Mouse (Mus musculus) left cerebral cortex, adult 18-20 months (tissue): ENCODE measurements around the gene Rbms1. TPM values are rescaled to one million over a fixed set of nuclear protein-coding genes. Genes with fewer than 3 reads are reported as not detected.

Experiments used
- DNase-seq, 2 experiments: peaks; one replicate each; pipeline ENCODE4 v3.0.0; 2021 to 2022; ENCODE audit warnings: low spot score in 2 of 2, mixed read lengths in 1 of 2
- total RNA-seq, 2 experiments: library from RNA; stranded (reverse); gene quantifications; 2 replicates each; pipeline ENCODE4 v1.2.3; 2021

Rbms1 gene
- total RNA-seq, 2 experiments from 2014 or later = 17.9 to 20.3 TPM

GRCm38 (mm10) chr2:60786289-60786688, 176.7 kb downstream of the Rbms1 start:
- peak in 1 of 2 experiments; percentile 13 for DNase-seq

DNA sequence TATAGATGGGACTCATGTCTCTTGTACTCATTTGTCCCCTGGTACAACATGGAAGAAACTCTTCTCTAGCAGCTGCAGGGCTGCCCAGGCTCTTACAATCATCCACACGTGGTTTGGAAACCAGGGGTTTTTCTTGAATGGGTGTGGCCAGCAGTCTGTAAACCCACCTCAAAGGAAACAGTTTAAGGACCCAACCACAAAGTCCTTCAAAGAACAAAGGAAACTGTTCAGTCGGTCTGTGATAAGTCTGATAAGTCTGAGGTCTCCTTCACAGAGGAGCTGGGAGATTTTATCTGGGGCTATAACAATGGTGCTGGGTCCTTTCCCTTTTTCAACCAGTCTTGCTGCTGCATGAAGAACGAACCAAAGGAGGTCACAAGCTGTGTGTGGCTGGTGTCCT, 188.5 kb downstream of the Rbms1 start:
- DNase-seq = no peak

- no peak for DNase-seq
Measured at GRCm38 (mm10) chr2:60773592-60773991, 189.4 kb downstream of the Rbms1 start.

DNA sequence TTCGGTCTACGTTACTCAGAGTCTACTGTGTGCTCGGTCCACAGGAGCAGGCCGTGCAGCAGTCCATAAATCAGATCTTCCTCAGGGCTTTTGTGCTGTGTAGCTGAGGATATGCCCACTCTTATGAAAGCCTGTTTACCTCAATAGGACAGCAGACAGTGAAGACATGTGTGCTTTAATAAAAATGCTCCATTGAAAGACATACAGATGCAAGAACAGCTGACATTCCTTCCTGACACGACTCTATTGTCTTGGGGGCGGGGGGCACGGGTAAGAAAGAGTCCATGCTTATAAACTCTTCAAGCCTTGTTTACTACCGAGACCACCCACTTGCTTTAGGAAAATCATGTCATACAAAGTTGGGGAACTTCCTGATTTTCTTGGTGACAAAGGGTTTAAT, 196.6 kb downstream of the Rbms1 start:
- DNase-seq = no peak

GRCm38 (mm10) chr2:60756218-60756617, 206.8 kb downstream of the Rbms1 start:
- no peak for DNase-seq

DNA sequence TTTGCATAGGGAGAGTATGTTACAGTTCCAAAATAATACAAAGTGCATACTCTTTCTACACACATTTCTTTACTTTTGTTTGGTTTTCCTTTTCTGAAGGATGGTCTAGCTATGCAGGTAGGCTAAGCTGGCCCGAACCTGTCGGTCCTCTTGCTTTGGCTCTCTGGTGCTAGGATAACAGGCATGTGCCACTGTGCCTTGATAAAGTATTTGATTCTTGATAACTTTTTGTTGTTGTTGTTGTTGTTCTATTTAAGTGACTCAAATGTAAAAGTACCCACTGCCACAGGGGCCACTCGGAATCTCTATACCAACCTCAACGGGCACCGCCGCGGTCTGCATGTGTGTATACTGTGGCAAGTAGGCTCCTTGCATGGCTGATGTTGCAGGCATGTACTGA, 207.9 kb downstream of the Rbms1 start:
- no peak for DNase-seq

- no peak for DNase-seq
Measured at GRCm38 (mm10) chr2:60751274-60751673, 211.7 kb downstream of the Rbms1 start.

DNA sequence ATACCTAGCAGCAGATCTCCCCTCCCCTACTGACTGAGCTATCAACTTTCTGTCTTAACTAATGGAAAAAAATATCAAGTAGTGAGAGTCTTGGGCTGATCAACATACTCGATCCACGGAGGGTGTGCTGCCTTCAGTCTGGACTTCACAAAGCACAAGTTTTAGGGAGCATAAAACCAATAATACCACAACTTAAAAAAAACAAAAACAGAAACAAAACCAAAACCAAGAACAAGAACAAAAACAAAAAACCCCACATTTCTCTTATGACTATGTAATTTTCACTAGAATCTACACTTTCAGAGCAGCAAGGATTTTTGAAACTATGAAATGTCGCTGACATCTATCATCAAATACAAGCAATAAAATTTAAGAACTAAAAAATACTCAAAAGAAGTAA, 212.4 kb downstream of the Rbms1 start:
- DNase-seq = no peak

DNA sequence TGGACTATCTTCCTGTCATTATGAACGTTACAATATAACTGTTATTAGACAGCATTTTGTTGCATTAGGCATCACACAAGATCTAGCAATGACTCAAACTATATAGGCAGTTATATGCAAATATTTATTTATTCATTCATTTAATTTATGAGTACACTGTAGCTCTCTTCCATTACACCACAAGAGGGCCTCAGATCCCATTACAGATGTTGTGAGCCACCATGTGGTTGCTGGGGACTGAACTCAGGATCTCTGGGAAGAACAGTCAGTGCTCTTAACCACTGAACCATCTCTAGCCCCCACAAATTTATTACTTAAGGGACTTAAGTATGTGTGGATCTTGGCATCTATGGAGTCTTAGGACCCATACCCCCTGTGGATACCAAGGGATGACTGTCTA, 214.4 kb downstream of the Rbms1 start:
- DNase-seq = no peak

DNA sequence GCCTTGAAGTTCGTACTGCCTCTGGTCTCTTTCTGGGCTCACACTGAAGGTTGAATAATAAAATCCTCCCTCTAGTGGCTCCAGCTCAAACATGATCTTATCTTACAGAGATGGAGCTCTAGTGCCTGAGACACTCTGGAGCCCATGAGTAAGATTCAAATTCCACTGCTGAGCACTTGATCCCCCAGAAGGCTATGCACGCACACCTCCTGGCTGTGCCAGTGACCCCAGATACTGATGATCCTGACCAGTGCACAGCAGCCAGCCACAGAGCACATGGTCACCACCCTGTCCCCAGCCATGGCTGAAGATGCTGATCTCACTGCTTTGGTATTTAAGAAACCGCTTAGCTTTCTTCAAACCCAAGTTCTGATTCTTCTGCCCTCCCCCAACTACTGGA, 215.4 kb downstream of the Rbms1 start:
- no peak for DNase-seq

GRCm38 (mm10) chr2:60744674-60745073, 218.3 kb downstream of the Rbms1 start:
- no peak for DNase-seq

DNA sequence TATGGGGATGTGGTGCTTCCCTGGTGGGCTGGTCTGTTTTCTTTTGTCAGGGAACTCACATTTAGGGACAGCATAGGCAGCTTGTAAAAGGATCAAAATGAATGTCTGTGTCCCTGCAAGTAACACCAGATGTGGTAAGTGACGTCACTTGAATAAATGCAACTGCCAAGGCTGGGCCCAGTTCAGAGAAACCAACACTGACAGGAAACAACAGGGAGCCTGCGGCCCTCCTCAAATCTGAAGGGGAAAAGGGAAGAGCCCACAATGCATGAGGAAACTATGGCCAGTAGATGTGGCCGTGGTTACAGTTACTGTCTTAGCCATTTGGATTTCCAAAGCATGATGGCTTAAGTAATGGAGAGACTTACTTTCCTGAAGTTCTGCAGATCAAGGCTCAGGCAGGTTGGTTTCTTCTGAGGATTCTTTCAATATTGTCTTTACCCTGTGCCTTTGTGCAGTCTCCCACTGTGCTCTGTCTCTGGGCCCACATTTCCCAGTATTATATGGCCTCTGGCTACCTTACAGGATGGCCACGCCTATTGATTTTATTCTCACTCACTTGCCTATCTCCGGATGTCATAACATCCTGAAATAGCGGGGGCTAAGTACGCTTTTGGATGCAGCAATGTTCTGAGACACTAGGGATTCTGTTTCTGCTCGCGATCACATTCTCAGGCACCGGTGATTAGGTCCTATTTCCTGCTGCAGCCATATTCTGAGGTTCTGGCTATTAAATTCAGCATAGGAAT, 223.4 kb downstream of the Rbms1 start:
- no peak for DNase-seq

GRCm38 (mm10) chr2:60730929-60731328, 232.1 kb downstream of the Rbms1 start:
- no peak for DNase-seq

- no peak for DNase-seq
Measured at GRCm38 (mm10) chr2:60730024-60730423, 233.0 kb downstream of the Rbms1 start.

DNA sequence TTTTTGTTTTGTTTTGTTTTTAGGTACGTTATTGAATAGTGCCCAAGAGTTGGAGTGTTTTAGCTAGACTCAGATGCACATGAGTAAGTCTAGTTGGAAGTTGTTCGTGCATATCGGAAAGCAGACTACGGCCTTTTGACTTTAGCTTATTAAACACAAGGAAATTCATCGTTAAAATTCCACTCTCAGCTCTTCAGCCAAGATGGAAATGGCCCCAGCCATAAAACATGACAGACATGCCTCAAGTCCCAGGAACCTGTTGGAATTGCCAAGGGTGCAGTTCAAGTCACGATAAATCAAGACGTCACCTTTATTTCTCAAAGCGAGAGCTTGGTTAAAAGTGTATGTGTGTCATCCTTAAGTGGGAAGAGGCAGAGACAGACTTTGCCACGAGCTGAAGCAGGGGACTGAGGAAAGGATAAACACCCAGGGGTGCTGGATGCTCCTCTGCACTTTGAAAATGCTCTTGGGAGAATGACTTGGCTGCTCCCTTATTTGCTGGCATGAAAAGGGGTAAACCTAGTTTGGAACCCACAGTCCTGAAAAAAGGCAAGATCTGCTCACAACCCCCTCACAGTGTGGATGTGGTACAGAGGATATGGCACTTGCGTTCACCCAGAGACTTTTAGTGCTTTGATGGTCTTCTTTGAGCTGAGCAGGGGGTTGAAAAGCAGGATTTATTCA, 233.9 kb downstream of the Rbms1 start:
- DNase-seq = no peak

DNA sequence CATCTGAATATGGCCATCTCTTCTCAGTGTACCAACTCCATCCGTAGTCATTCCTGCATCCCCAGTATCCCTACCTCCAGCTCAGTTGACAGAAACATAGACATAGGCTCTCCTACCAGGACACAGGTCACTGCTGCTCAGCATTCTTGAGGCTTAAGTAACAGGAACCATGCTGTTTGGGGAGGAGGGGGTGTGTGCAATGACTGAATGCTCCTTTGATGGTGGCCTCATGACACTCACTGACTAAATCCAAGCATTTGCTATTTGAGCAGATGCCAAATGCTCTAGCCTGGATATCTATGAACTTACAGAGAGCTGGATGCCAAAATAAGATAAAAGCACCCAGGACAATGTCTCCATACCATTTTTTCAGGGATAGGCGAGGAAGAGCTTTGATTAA, 238.3 kb downstream of the Rbms1 start:
- no peak for DNase-seq

- DNase-seq = no peak
Measured at GRCm38 (mm10) chr2:60722967-60723366, 240.0 kb downstream of the Rbms1 start.

DNA sequence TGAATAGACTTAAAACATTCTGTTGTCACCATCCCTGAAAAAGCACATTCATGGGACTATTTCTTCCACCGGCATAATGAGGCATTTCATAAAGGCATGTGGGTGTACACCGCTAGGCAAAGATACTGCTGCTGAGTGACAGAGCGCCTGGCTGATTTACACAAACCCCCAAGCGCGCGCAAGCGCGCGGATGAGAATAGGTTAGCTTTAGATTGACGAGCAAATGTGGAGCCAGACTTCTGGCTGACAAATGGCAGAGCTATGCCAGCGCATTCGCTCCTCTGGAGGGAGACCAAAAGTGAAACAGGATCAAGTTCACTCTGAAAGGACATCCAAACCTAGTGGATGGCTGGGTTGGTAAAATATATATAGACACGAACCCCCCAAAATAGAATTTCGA, 240.5 kb downstream of the Rbms1 start, which contains the start of gene Itgb6:
TSS of gene Itgb6 (minus strand) at position 130 of the 400 bp plus-strand sequence.
- peak; percentile 23 to 46 for DNase-seq

- DNase-seq = peak in 1 of 2 experiments; percentile 47
Measured at GRCm38 (mm10) chr2:60720906-60721305, 242.1 kb downstream of the Rbms1 start.

DNA sequence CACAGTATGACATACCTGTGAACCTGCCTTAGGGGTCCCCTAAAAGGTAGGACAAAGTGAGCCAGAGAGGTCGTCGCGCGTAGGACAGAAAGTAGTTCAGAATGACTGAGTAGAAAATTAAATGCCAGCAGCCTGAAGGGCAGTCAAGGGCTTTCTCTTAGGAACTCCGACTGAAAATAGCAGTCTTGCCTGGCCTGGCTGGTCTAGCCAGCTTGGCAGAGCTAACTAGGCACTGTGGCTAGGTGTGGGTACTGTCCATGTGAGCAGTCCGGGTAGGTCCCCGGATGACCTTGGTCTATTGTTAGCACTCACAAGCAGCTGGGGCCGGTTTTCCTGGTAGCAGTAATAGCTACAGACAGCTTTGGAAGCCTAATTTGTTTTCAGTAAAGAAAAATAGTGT, 242.8 kb downstream of the Rbms1 start:
- no peak for DNase-seq

- peak; percentile 39 to 45 for DNase-seq
Measured at GRCm38 (mm10) chr2:60717348-60717747, 245.6 kb downstream of the Rbms1 start.

DNA sequence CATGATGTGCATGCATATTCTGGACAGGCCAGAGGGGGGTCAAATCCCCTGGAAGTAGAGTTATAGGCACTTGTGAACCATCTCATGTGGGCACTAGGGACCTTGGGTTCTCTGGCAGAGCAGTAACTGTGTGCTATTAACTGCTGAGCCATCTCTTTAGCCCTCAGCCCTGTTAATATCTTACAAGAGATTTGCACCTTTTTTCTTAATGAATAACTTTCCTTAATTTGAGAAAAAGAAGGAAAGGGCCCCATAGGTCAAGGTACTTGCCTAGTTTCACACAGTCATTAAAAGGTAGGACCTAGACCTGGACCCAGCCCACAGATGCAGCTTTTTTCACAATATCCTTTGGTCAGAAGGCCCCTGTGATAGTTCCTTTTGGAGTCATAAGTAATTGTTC, 246.4 kb downstream of the Rbms1 start:
- no peak for DNase-seq

- no peak for DNase-seq
Measured at GRCm38 (mm10) chr2:60715771-60716170, 247.2 kb downstream of the Rbms1 start.
